Mouse (Mus musculus) limb, embryonic 11.5 days (tissue): ENCODE results near the gene Sult2b1. TPM values are rescaled to one million over a fixed set of nuclear protein-coding genes. Genes with fewer than 3 reads are reported as not detected.
A peak's percentile ranks its signal among the peaks of the same experiment; 100 is the strongest.

Experiments used
- ATAC-seq: fragments of 200-750 bp; cut with Nextera tagmentation; 2 replicates; pipeline ENCODE4 v1.8.0; 2017; ENCODE audit warnings: low read depth; ENCODE audit not compliant: insufficient number of reproducible peaks, low FRiP score, low TSS enrichment
- DNase-seq: peaks from one replicate; pipeline ENCODE4 v3.0.0-alpha.2; 2015; ENCODE audit warnings: low spot score
- H3K27ac ChIP-seq: fragments of 300-500 bp; sonication (generic); replicated peaks from 2 replicates; pipeline ENCODE4 v1.5.1; 2014; ENCODE audit warnings: low read depth, mild to moderate bottlenecking, low read length
- H3K27me3 ChIP-seq: fragments of 300-500 bp; sonication (generic); 2 replicates; pipeline ENCODE4 v1.6.1; 2014; ENCODE audit warnings: mild to moderate bottlenecking, low read length, mixed read lengths; ENCODE audit not compliant: control insufficient read depth, insufficient read depth
- H3K36me3 ChIP-seq: fragments of 300-500 bp; sonication (generic); 2 replicates; pipeline ENCODE4 v1.6.1; 2014; ENCODE audit warnings: mild to moderate bottlenecking, low read length, moderate library complexity, mixed read lengths; ENCODE audit not compliant: control insufficient read depth, insufficient read depth
- H3K4me1 ChIP-seq: fragments of 300-500 bp; sonication (generic); 2 replicates; pipeline ENCODE4 v1.6.1; 2014; ENCODE audit warnings: low read length, mixed read lengths; ENCODE audit not compliant: control insufficient read depth, insufficient read depth
- H3K4me2 ChIP-seq: fragments of 300-500 bp; sonication (generic); 2 replicates; pipeline ENCODE4 v1.6.1; 2014; ENCODE audit warnings: low read depth, mild to moderate bottlenecking, moderate library complexity; ENCODE audit not compliant: severe bottlenecking
- H3K4me3 ChIP-seq: fragments of 300-500 bp; sonication (generic); 2 replicates; pipeline ENCODE4 v1.5.1; 2014; ENCODE audit warnings: low read depth, low read length
- H3K9ac ChIP-seq: fragments of 300-500 bp; sonication (generic); 2 replicates; pipeline ENCODE4 v1.6.1; 2014; ENCODE audit warnings: mild to moderate bottlenecking, low read length
- H3K9me3 ChIP-seq: fragments of 300-500 bp; sonication (generic); 2 replicates; pipeline ENCODE4 v1.6.1; 2016; ENCODE audit warnings: low read length; ENCODE audit not compliant: control insufficient read depth
- WGBS: fragments of 180-500 bp; shearing (Covaris S2); extraction: QIAGEN DNeasy Blood & Tissue Kit; methylation state at CpG from one replicate; pipeline ENCODE4 v1.1.7; 2014; 5-methylcytosine and 5-hydroxymethylcytosine counted together
- polyA plus RNA-seq: library from polyadenylated mRNA; unstranded; fragments of >200 nt; fragmentation: Nextera tagmentation; extraction: Ambion mirVana; gene quantifications from 2 replicates; pipeline ENCODE4 v1.2.1, GENCODE M21; 2014

Gene Sult2b1
- polyA plus RNA-seq, 1 experiment from 2014 or later, result 3.2 TPM

DNA sequence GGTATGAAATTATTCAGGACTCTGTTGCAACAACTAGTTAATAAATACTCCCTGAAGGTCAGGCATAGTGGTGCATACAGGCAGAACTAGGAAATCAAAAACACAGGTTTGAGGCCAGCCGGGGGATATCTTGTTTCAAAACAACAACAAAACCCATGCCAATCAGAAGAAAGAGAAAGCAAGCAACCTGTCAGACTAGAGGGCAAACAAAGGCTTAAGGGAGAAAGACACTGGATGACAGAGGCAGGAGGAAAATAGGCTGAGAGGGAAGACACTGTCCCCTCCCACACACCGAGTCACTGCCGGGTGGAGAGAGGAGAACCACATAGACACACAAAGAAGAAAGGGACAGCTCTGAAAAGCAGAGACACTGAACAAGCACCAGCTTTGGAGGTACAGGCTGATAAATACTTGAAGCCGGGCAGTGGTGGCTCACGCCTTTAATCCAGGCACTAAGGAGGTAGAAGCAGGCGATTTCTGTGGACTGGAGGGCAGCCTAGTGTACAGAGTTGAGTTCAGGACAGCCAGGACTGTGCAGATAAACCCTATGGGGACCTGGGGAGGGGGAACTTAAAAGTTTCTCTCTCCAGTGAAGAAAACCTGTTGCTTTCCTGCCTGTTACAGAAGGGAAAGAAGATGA is 70.5 kb downstream of the Sult2b1 start:
- Histone ChIP-seq H3K4me2 (peak overlapping the region; percentile 94), H3K27ac (no peak overlapping the region), H3K9me3 (no peaks in the 10 kb centered on the region), H3K4me3 (peak overlapping the region; percentile 98), H3K9ac (no peak overlapping the region), H3K36me3 (peaks cover 23% of the 10 kb centered on the region; the same call in 1 of the 2 replicates), H3K4me1 (peaks cover 23% of the 10 kb centered on the region), H3K27me3 (no peaks in the 10 kb centered on the region)
- ATAC-seq (no peak), DNase-seq (no peak)
- WGBS, result 84% methylated on average over 6 of the region's 6 CpGs

DNA sequence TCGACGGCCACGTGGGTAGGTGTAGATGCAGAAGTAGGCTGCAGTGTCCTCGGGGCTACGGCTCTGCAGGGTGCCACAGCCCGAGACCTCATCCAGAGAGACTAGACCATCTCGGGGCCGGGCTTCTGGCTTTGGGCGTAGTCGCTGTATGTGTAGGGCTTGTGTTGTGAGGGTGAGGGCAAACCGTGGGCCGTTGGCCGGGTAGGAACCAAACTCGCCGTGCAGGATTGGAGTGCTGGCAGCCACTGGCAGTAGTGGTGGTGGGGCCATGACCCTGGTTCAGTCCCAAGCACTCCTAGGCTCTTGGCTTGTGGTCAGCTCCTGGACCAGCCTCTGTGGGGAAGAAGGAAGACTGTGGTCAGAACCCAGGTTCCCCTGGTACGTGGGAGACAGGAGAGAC is 71.1 kb downstream of the Sult2b1 start:
- WGBS, result 95% methylated on average over 16 of the region's 16 CpGs
- ATAC-seq, result no peak
- no peak overlapping the region for H3K4me3 ChIP-seq

DNA sequence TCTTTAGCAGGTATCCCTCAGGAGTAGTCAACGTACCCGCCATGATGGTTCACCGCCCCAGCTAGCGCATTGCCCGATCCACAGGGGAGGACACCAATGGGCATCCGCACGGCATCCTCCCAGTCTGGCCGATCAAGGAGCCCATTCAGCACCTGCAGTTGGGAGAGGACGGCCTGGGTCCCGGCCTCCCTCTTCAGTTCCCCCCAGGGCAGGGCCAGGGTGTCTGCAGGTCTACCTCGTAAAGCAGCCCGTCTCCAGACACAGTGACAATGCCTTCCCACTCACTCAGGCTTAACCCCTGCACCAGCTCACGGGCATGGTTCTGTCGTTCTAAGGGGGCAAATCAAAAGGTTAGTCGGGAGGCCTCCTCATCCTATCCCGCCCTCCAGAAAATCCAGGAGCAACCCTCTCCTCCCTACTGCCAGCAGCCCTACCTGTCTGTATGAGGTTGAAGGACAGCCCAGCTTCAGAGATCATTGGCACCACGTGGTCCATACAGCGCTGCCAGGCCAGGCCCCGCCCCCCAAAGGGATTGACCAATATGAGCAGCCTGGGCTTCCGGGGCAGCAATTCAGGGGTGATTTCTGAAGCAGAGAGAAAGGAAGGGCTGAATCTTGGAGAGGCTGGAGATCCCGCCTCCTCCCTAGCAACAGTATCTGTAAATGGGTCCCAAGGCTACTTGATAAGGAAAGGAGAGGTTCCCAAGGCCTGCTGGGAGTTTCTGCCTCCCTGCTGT is 72.3 kb downstream of the Sult2b1 start:
- Histone ChIP-seq H3K4me1 (peaks cover 38% of the 10 kb centered on the region), H3K9me3 (no peaks in the 10 kb centered on the region), H3K4me3 (no peak overlapping the region)

More for the DNA sequence above, 71.1 kb downstream of the Sult2b1 start:
- Histone ChIP-seq H3K9me3 (no peaks in the 10 kb centered on the region), H3K4me1 (peaks cover 29% of the 10 kb centered on the region), H3K4me2 (no peak overlapping the region), H3K36me3 (peaks cover 23% of the 10 kb centered on the region; the same call in 1 of the 2 replicates), H3K9ac (no peak overlapping the region), H3K27ac (no peak overlapping the region), H3K27me3 (no peaks in the 10 kb centered on the region)
- DNase-seq, result no peak

DNA sequence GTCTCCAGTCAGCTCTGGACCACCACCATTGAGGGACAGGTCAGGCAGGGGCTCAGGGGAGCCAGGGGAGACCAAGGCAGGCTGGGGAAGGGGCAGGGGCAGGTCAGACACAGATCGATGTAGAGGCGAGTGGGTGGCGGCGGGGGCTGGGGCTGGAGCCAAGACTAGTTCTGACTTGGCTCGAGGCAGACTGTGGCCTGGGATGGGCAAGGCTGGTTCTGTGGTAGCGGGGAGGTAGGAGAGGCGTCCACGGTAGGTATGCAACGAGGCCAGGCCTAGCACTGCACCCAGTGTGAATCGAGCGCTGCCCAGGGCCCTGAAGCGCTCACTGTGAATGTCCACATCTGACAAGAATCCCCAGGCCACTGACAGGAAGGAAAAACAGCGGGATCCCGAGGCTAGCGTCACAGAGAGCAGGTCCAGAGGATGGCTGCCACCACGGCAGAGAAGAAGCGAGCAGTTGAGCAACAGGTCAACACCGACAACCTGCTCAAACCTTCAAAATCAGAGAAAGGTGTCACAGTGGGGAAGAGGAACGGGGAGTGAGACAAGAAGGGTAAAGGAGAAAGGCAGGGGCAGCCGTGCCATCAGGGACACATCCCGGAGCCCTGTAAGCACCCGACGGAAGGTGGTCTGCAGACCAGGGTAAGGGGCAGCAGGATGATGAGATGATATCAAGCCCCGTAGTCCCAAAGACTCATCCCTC is 73.0 kb downstream of the Sult2b1 start:
- H3K27ac ChIP-seq, result no peak overlapping the region
- peaks cover 23% of the 10 kb centered on the region; the same call in 1 of the 2 replicates for H3K36me3 ChIP-seq
- 94% methylated on average over 24 of the region's 24 CpGs for WGBS
- H3K4me1 ChIP-seq, result peaks cover 36% of the 10 kb centered on the region
- H3K4me2 ChIP-seq, result no peak overlapping the region
- ATAC-seq (no peak), DNase-seq (no peak)
- H3K4me3 ChIP-seq, result no peak overlapping the region
- no peaks in the 10 kb centered on the region for H3K27me3 ChIP-seq
- no peak overlapping the region for H3K9ac ChIP-seq
- no peaks in the 10 kb centered on the region for H3K9me3 ChIP-seq

More for the DNA sequence above, 72.3 kb downstream of the Sult2b1 start:
- Histone ChIP-seq H3K27me3 (no peaks in the 10 kb centered on the region), H3K9ac (no peak overlapping the region), H3K27ac (no peak overlapping the region), H3K36me3 (peaks cover 23% of the 10 kb centered on the region; the same call in 1 of the 2 replicates), H3K4me2 (no peak overlapping the region)
- no peak for DNase-seq
- no peak for ATAC-seq
- WGBS, result 86% methylated on average over 21 of the region's 21 CpGs

DNA sequence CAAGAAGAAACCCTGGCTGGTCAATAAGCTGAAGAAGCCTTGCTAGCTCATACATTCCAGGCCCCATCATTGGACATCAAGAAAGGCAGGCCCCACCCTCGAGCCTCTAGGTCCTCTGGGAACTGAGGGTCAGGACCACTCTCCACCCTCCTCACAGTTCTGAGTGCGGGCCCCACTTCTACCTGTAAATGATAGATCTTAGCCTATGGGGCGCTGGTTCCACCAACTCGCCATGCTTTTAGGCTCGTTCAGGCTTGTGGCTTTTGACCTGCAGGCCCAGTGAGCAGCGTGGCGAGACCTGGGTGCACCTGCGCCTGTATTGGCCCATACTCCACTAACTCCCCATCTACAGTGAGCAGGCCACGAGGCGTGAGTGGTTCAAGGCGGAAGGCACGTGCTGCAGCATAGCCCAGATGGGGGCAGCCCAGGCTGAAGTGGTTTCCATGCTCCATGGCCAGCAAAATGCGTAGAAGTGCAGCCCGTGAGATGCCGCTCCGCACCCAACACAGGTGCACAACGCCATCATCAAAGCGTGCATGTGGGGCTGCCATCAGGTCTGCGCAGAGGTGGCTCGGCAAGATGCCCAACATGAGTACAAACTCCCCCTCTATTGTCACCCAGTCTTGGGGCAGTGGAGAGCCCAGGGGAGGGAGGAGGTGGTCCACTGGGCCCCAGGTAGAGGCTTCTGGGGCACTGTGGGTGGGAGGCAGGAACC is 73.8 kb downstream of the Sult2b1 start:
- Histone ChIP-seq H3K9ac (no peak overlapping the region), H3K4me2 (no peak overlapping the region), H3K27me3 (no peaks in the 10 kb centered on the region), H3K4me3 (0 out of 2 replicates have a peak overlapping the region, but pooled peaks have one; percentile 1), H3K27ac (no peak overlapping the region), H3K9me3 (no peaks in the 10 kb centered on the region), H3K4me1 (peaks cover 30% of the 10 kb centered on the region), H3K36me3 (peaks cover 23% of the 10 kb centered on the region; the same call in 1 of the 2 replicates)
- DNase-seq (no peak), ATAC-seq (no peak)
- WGBS, result 94% methylated on average over 20 of the region's 20 CpGs

DNA sequence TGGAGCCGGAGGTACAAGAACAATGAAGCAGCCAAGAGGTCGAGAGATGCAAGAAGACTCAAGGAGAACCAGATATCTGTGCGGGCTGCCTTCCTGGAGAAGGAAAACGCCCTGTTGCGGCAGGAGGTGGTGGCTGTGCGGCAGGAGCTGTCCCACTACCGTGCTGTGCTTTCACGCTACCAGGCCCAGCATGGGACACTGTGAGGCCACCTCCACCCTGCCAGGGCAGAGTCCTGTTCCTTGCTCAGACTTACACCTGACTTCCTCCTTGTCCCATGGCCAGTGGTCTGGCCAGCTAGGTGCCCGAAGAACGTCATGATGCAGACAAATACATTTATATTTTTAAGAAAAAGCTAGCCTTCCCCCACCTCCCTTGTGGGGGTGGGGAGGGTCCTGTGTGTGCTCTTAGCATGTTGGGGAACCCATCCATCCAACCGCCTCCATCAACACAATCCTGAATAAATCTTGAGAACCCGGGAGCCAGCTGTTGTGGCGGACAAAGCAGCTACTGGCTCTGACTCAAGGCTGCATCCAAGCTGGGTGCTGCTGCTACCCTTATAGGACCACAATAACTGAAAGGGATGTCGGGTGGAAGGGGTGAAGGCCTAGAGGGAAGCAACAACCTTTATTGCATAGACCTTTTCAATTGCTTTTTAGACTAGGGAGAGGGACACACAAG is 74.7 kb downstream of the Sult2b1 start:
- Histone ChIP-seq H3K27me3 (no peaks in the 10 kb centered on the region), H3K4me2 (no peak overlapping the region), H3K9ac (no peak overlapping the region), H3K4me1 (peaks cover 31% of the 10 kb centered on the region), H3K9me3 (no peaks in the 10 kb centered on the region), H3K27ac (no peak overlapping the region), H3K4me3 (no peak overlapping the region), H3K36me3 (peaks cover 23% of the 10 kb centered on the region; the same call in 1 of the 2 replicates)
- 79% methylated on average over 14 of the region's 14 CpGs for WGBS
- ATAC-seq, result no peak
- DNase-seq, result no peak

DNA sequence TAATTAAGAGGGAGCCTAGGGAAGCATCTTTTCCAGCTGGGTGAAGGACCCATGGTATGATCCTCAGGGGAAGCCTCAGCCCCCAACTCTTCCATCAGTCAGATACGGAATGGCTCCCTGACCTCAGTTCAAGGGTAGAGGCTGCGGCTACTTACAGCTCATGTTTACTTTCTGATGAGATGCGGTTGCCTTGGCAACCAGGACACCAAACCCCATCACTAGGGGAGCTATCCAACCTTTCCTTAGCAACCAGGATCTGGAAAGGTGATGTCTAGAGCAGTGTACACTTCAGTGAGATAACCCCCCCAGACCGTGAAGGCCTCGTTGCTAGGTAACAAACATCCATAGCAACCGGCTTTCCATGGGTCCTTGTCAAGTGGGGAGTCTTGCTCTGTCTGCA is 75.4 kb downstream of the Sult2b1 start:
- H3K9ac ChIP-seq, result no peak overlapping the region
- H3K4me1 ChIP-seq, result peaks cover 27% of the 10 kb centered on the region
- H3K27me3 ChIP-seq, result no peaks in the 10 kb centered on the region
- DNase-seq, result peak; percentile 42
- peaks cover 23% of the 10 kb centered on the region; the same call in 1 of the 2 replicates for H3K36me3 ChIP-seq
- no peak overlapping the region for H3K4me2 ChIP-seq
- no peak for ATAC-seq
- no peaks in the 10 kb centered on the region for H3K9me3 ChIP-seq
- H3K4me3 ChIP-seq, result no peak overlapping the region
- H3K27ac ChIP-seq, result no peak overlapping the region
- 62% methylated on average over 6 of the region's 6 CpGs for WGBS
